Mouse (Mus musculus): ENCODE measurements around the gene Ptpn3. TPM values are rescaled to one million over a fixed set of nuclear protein-coding genes. Genes with fewer than 3 reads are reported as not detected.

Gene Ptpn3
- polyA plus RNA-seq, 1 experiment from 2014 or later, result 3.0 TPM

GRCm38 (mm10) chr4:57285251-57285650 is 16.4 kb downstream of the Ptpn3 start:
- no peak overlapping the region for H3K9ac ChIP-seq (ENCODE audit: low read depth, low read length)
- no peak overlapping the region for H3K27ac ChIP-seq (ENCODE audit: low read length)
- ATAC-seq, result no peak
- no peak overlapping the region for H3K4me2 ChIP-seq (ENCODE audit: low read length)
- WGBS, result 94% methylated on average over 2 of the region's 2 CpGs
- H3K9me3 ChIP-seq (replicated peaks; ENCODE audit: control insufficient read depth, low read length, poor library complexity, severe bottlenecking), result no peaks in the 10 kb centered on the region
- H3K27me3 ChIP-seq (ENCODE audit: control insufficient read depth, insufficient read depth, low read depth, low read length), result no peaks in the 10 kb centered on the region
- H3K36me3 ChIP-seq (ENCODE audit: control insufficient read depth, insufficient read depth, low read length), result no peaks in the 10 kb centered on the region
- H3K4me3 ChIP-seq (ENCODE audit: low read depth, low read length), result no peak overlapping the region
- no peaks in the 10 kb centered on the region for H3K4me1 ChIP-seq (ENCODE audit: control insufficient read depth, insufficient read depth, low read length)

- Histone ChIP-seq H3K9me3 (replicated peaks; ENCODE audit: control insufficient read depth, low read length, poor library complexity, severe bottlenecking) (no peaks in the 10 kb centered on the region), H3K4me1 (ENCODE audit: control insufficient read depth, insufficient read depth, low read length) (no peaks in the 10 kb centered on the region), H3K4me2 (ENCODE audit: low read length) (no peak overlapping the region), H3K36me3 (ENCODE audit: control insufficient read depth, insufficient read depth, low read length) (no peaks in the 10 kb centered on the region), H3K4me3 (ENCODE audit: low read depth, low read length) (no peak overlapping the region), H3K9ac (ENCODE audit: low read depth, low read length) (no peak overlapping the region), H3K27ac (ENCODE audit: low read length) (no peak overlapping the region), H3K27me3 (ENCODE audit: control insufficient read depth, insufficient read depth, low read depth, low read length) (no peaks in the 10 kb centered on the region)
- ATAC-seq, result no peak
- WGBS, result 86% methylated on average over 3 of the region's 3 CpGs
These were observed 18.4 kb downstream of the Ptpn3 start for GRCm38 (mm10) chr4:57283189-57283588.

GRCm38 (mm10) chr4:57282630-57283029 is 19.0 kb downstream of the Ptpn3 start:
- no peak overlapping the region for H3K4me3 ChIP-seq (ENCODE audit: low read depth, low read length)
- H3K9me3 ChIP-seq (replicated peaks; ENCODE audit: control insufficient read depth, low read length, poor library complexity, severe bottlenecking), result no peaks in the 10 kb centered on the region
- H3K27ac ChIP-seq (ENCODE audit: low read length), result no peak overlapping the region
- WGBS, result 82% methylated on average over 6 of the region's 6 CpGs
- no peak overlapping the region for H3K4me2 ChIP-seq (ENCODE audit: low read length)
- H3K9ac ChIP-seq (ENCODE audit: low read depth, low read length), result no peak overlapping the region
- H3K27me3 ChIP-seq (ENCODE audit: control insufficient read depth, insufficient read depth, low read depth, low read length), result no peaks in the 10 kb centered on the region
- H3K4me1 ChIP-seq (ENCODE audit: control insufficient read depth, insufficient read depth, low read length), result no peaks in the 10 kb centered on the region
- H3K36me3 ChIP-seq (ENCODE audit: control insufficient read depth, insufficient read depth, low read length), result no peaks in the 10 kb centered on the region
- ATAC-seq, result no peak

- H3K9me3 ChIP-seq (replicated peaks; ENCODE audit: control insufficient read depth, low read length, poor library complexity, severe bottlenecking), result no peaks in the 10 kb centered on the region
- H3K4me1 ChIP-seq (ENCODE audit: control insufficient read depth, insufficient read depth, low read length), result no peaks in the 10 kb centered on the region
- no peak overlapping the region for H3K4me2 ChIP-seq (ENCODE audit: low read length)
- ATAC-seq, result no peak
- 82% methylated on average over 5 of the region's 5 CpGs for WGBS
- H3K36me3 ChIP-seq (ENCODE audit: control insufficient read depth, insufficient read depth, low read length), result no peaks in the 10 kb centered on the region
- H3K27ac ChIP-seq (ENCODE audit: low read length), result no peak overlapping the region
- H3K27me3 ChIP-seq (ENCODE audit: control insufficient read depth, insufficient read depth, low read depth, low read length), result no peaks in the 10 kb centered on the region
- no peak overlapping the region for H3K9ac ChIP-seq (ENCODE audit: low read depth, low read length)
- H3K4me3 ChIP-seq (ENCODE audit: low read depth, low read length), result no peak overlapping the region
These were observed 19.5 kb downstream of the Ptpn3 start for GRCm38 (mm10) chr4:57282179-57282578.

- no peak for ATAC-seq
- H3K9me3 ChIP-seq (replicated peaks; ENCODE audit: control insufficient read depth, low read length, poor library complexity, severe bottlenecking), result no peaks in the 10 kb centered on the region
- H3K9ac ChIP-seq (ENCODE audit: low read depth, low read length), result no peak overlapping the region
- 91% methylated on average over 5 of the region's 5 CpGs for WGBS
- no peak overlapping the region for H3K4me2 ChIP-seq (ENCODE audit: low read length)
- no peak overlapping the region for H3K27ac ChIP-seq (ENCODE audit: low read length)
- no peaks in the 10 kb centered on the region for H3K27me3 ChIP-seq (ENCODE audit: control insufficient read depth, insufficient read depth, low read depth, low read length)
- no peaks in the 10 kb centered on the region for H3K4me1 ChIP-seq (ENCODE audit: control insufficient read depth, insufficient read depth, low read length)
- H3K36me3 ChIP-seq (ENCODE audit: control insufficient read depth, insufficient read depth, low read length), result no peaks in the 10 kb centered on the region
- H3K4me3 ChIP-seq (ENCODE audit: low read depth, low read length), result no peak overlapping the region
These were observed 20.7 kb downstream of the Ptpn3 start for GRCm38 (mm10) chr4:57280888-57281287.

GRCm38 (mm10) chr4:57279229-57279628 is 22.4 kb downstream of the Ptpn3 start:
- 38% methylated on average over 8 of the region's 8 CpGs for WGBS
- Histone ChIP-seq H3K9me3 (replicated peaks; ENCODE audit: control insufficient read depth, low read length, poor library complexity, severe bottlenecking) (no peaks in the 10 kb centered on the region), H3K27ac (ENCODE audit: low read length) (no peak overlapping the region), H3K36me3 (ENCODE audit: control insufficient read depth, insufficient read depth, low read length) (no peaks in the 10 kb centered on the region), H3K4me1 (ENCODE audit: control insufficient read depth, insufficient read depth, low read length) (peaks cover 5% of the 10 kb centered on the region; the same call in 1 of the 2 replicates), H3K4me2 (ENCODE audit: low read length) (no peak overlapping the region), H3K9ac (ENCODE audit: low read depth, low read length) (no peak overlapping the region), H3K27me3 (ENCODE audit: control insufficient read depth, insufficient read depth, low read depth, low read length) (no peaks in the 10 kb centered on the region), H3K4me3 (ENCODE audit: low read depth, low read length) (no peak overlapping the region)
- ATAC-seq, result no peak

- Histone ChIP-seq H3K4me3 (ENCODE audit: low read depth, low read length) (no peak overlapping the region), H3K9me3 (replicated peaks; ENCODE audit: control insufficient read depth, low read length, poor library complexity, severe bottlenecking) (no peaks in the 10 kb centered on the region), H3K4me1 (ENCODE audit: control insufficient read depth, insufficient read depth, low read length) (peaks cover 5% of the 10 kb centered on the region; the same call in 1 of the 2 replicates), H3K36me3 (ENCODE audit: control insufficient read depth, insufficient read depth, low read length) (no peaks in the 10 kb centered on the region), H3K27ac (ENCODE audit: low read length) (no peak overlapping the region), H3K9ac (ENCODE audit: low read depth, low read length) (no peak overlapping the region), H3K27me3 (ENCODE audit: control insufficient read depth, insufficient read depth, low read depth, low read length) (no peaks in the 10 kb centered on the region), H3K4me2 (ENCODE audit: low read length) (no peak overlapping the region)
- 67% methylated on average over 10 of the region's 10 CpGs for WGBS
- no peak for ATAC-seq
These were observed 22.8 kb downstream of the Ptpn3 start for GRCm38 (mm10) chr4:57278812-57279211.

- no peak for ATAC-seq
- H3K9me3 ChIP-seq (replicated peaks; ENCODE audit: control insufficient read depth, low read length, poor library complexity, severe bottlenecking), result no peaks in the 10 kb centered on the region
- H3K4me3 ChIP-seq (ENCODE audit: low read depth, low read length), result no peak overlapping the region
- H3K4me1 ChIP-seq (ENCODE audit: control insufficient read depth, insufficient read depth, low read length), result peaks cover 5% of the 10 kb centered on the region; the same call in 1 of the 2 replicates
- H3K27ac ChIP-seq (ENCODE audit: low read length), result no peak overlapping the region
- H3K36me3 ChIP-seq (ENCODE audit: control insufficient read depth, insufficient read depth, low read length), result no peaks in the 10 kb centered on the region
- H3K27me3 ChIP-seq (ENCODE audit: control insufficient read depth, insufficient read depth, low read depth, low read length), result no peaks in the 10 kb centered on the region
- no peak overlapping the region for H3K9ac ChIP-seq (ENCODE audit: low read depth, low read length)
- no peak overlapping the region for H3K4me2 ChIP-seq (ENCODE audit: low read length)
- 54% methylated on average over 3 of the region's 3 CpGs for WGBS
These were observed 24.0 kb downstream of the Ptpn3 start for GRCm38 (mm10) chr4:57277671-57278070.

GRCm38 (mm10) chr4:57275116-57275743 is 26.4 kb downstream of the Ptpn3 start:
- WGBS, result 11% methylated on average over 8 of the region's 8 CpGs
- no peaks in the 10 kb centered on the region for H3K36me3 ChIP-seq (ENCODE audit: control insufficient read depth, insufficient read depth, low read length)
- peak; percentile 87 for ATAC-seq
- no peaks in the 10 kb centered on the region for H3K27me3 ChIP-seq (ENCODE audit: control insufficient read depth, insufficient read depth, low read depth, low read length)
- no peak overlapping the region for H3K4me3 ChIP-seq (ENCODE audit: low read depth, low read length)
- peak overlapping the region; percentile 7 for H3K4me2 ChIP-seq (ENCODE audit: low read length)
- H3K4me1 ChIP-seq (ENCODE audit: control insufficient read depth, insufficient read depth, low read length), result peaks cover 7% of the 10 kb centered on the region; the same call in 1 of the 2 replicates
- H3K27ac ChIP-seq (ENCODE audit: low read length), result no peak overlapping the region
- no peak overlapping the region for H3K9ac ChIP-seq (ENCODE audit: low read depth, low read length)
- H3K9me3 ChIP-seq (replicated peaks; ENCODE audit: control insufficient read depth, low read length, poor library complexity, severe bottlenecking), result no peaks in the 10 kb centered on the region

Data from midbrain, embryonic 16.5 days (tissue).